Mouse (Mus musculus): Measurements from ENCODE around the gene Ttll7. TPM values are rescaled to one million over a fixed set of nuclear protein-coding genes. Genes with fewer than 3 reads are reported as not detected.

The Ttll7 gene
- polyA plus RNA-seq, 1 experiment, result 0.37 TPM

DNA sequence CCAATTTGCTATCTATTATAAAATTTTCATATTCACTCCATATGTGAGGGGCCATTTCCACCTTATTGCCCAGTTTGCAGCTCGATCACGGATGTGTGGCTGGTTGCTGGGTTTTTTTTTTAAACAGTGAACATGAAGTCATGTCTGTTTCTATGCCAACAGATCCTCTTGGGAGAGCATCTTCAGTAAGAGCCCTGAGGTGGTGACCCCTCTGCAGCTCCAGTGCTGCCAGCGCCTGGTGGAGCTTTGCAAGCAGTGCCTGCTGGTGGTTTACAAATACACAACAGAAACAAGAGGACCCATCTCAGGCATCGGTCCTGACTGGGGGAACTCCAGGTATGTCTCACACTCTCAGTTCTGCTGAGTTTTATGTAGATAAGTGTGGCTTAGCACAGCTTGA, 115.7 kb downstream of the Ttll7 start:
- Histone ChIP-seq H3K4me3 (ENCODE audit: extremely low read depth, insufficient read depth, insufficient read length) (no peak overlapping the region), H3K36me3 (ENCODE audit: control insufficient read depth, insufficient read depth, low read length) (no peaks in the 10 kb centered on the region), H3K27ac (ENCODE audit: insufficient read depth, low read length) (no peak overlapping the region), H3K27me3 (ENCODE audit: control insufficient read depth, insufficient read depth, low read length) (no peaks in the 10 kb centered on the region), H3K4me1 (ENCODE audit: control insufficient read depth, insufficient read depth, insufficient read length) (no peaks in the 10 kb centered on the region)
- 89% methylated on average over 4 of the region's 4 CpGs for WGBS
- TF ChIP-seq CTCF (IDR thresholded peaks at IDR 0.05; ENCODE audit: extremely low read depth, insufficient read depth, insufficient read length, insufficient replicate concordance) (no peak), POLR2A (IDR thresholded peaks at IDR 0.05; ENCODE audit: low read depth, low read length) (no peak)
- DNase-seq (ENCODE audit: low read depth in 1 of 2, low spot score in 2 of 2), result no peak

DNA sequence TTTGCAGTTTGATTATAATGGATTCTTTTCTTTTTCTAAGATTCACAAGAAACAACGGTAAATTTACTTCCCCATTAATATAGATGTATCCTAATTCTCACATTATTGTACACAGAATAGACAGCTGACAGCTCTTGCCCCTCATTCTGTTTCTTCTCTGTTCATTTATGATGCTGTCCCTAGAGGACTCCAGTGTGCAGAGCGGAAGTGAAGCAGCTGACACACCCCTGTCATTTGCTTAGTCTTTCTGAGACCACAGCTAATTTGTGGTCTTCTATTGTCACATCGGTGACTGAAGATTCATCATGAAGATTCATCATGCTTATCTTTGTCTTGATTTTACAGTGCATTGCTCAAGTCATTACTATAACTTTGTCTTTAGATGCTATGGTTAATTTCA, 126.1 kb downstream of the Ttll7 start:
- DNase-seq (ENCODE audit: low read depth in 1 of 2, low spot score in 2 of 2), result no peak
- Histone ChIP-seq H3K36me3 (ENCODE audit: control insufficient read depth, insufficient read depth, low read length) (no peaks in the 10 kb centered on the region), H3K27ac (ENCODE audit: insufficient read depth, low read length) (no peak overlapping the region), H3K4me1 (ENCODE audit: control insufficient read depth, insufficient read depth, insufficient read length) (no peaks in the 10 kb centered on the region), H3K27me3 (ENCODE audit: control insufficient read depth, insufficient read depth, low read length) (no peaks in the 10 kb centered on the region), H3K4me3 (ENCODE audit: extremely low read depth, insufficient read depth, insufficient read length) (no peak overlapping the region)
- 83% methylated on average over 3 of the region's 3 CpGs for WGBS
- TF ChIP-seq CTCF (IDR thresholded peaks at IDR 0.05; ENCODE audit: extremely low read depth, insufficient read depth, insufficient read length, insufficient replicate concordance), result no peak
- TF ChIP-seq POLR2A (IDR thresholded peaks at IDR 0.05; ENCODE audit: low read depth, low read length), result no peak

DNA sequence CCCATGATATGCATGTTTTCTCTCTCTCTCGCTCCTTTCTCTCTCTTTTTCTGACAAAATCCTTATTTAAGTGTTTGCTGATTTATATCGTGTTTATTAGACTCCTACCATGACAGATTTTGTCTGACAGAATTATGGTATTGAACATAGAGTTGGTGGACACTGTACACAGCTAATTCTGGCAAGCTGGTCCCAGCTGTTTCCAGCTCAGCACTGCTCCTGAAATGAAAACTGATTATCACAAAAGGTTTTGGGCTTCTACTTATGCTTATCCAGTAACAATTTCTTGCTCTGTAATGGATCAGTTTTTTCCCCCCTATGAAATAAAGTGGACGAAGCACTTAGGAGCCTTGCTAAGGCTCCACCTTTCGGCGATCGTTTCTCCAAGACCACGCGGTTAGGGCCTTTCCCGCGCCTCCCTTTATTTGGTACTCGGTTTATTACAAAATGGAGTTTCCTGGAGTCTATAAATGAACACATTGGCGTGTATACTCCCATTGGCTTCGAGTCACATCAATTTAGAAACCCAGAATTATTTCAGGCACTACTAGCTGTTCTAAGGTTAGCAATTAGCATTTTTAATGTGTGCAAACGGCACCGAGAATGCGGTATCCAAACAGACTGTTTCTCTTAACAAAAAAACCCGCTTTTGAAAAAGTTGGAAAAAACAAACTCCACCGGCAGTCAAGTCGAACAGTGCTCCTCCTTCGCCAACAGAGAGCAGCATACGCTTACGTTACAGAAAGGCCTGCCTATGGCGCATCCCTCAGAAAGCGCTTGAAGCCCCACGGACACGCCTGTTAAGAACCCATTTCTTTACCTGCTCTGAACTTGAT, 141.9 kb downstream of the Ttll7 start:
- Histone ChIP-seq H3K4me1 (ENCODE audit: control insufficient read depth, insufficient read depth, insufficient read length) (no peaks in the 10 kb centered on the region), H3K27me3 (ENCODE audit: control insufficient read depth, insufficient read depth, low read length) (no peaks in the 10 kb centered on the region), H3K4me3 (ENCODE audit: extremely low read depth, insufficient read depth, insufficient read length) (no peak overlapping the region), H3K27ac (ENCODE audit: insufficient read depth, low read length) (no peak overlapping the region), H3K36me3 (ENCODE audit: control insufficient read depth, insufficient read depth, low read length) (no peaks in the 10 kb centered on the region)
- DNase-seq (ENCODE audit: low read depth in 1 of 2, low spot score in 2 of 2), result no peak
- WGBS, result 45% methylated on average over 26 of the region's 26 CpGs
- no peak for TF ChIP-seq CTCF (IDR thresholded peaks at IDR 0.05; ENCODE audit: extremely low read depth, insufficient read depth, insufficient read length, insufficient replicate concordance)
- TF ChIP-seq POLR2A (IDR thresholded peaks at IDR 0.05; ENCODE audit: low read depth, low read length), result no peak

GRCm38 (mm10) chr3:146994670-146995415, 142.7 kb downstream of the Ttll7 start:
- H3K27me3 ChIP-seq (ENCODE audit: control insufficient read depth, insufficient read depth, low read length), result no peaks in the 10 kb centered on the region
- H3K4me1 ChIP-seq (ENCODE audit: control insufficient read depth, insufficient read depth, insufficient read length), result no peaks in the 10 kb centered on the region
- no peak overlapping the region for H3K27ac ChIP-seq (ENCODE audit: insufficient read depth, low read length)
- no peak for TF ChIP-seq CTCF (IDR thresholded peaks at IDR 0.05; ENCODE audit: extremely low read depth, insufficient read depth, insufficient read length, insufficient replicate concordance)
- TF ChIP-seq POLR2A (IDR thresholded peaks at IDR 0.05; ENCODE audit: low read depth, low read length), result no peak
- H3K36me3 ChIP-seq (ENCODE audit: control insufficient read depth, insufficient read depth, low read length), result no peaks in the 10 kb centered on the region
- no peak overlapping the region for H3K4me3 ChIP-seq (ENCODE audit: extremely low read depth, insufficient read depth, insufficient read length)
- DNase-seq (ENCODE audit: low read depth in 1 of 2, low spot score in 2 of 2), result no peak
- 70% methylated on average over 15 of the region's 15 CpGs for WGBS

DNA sequence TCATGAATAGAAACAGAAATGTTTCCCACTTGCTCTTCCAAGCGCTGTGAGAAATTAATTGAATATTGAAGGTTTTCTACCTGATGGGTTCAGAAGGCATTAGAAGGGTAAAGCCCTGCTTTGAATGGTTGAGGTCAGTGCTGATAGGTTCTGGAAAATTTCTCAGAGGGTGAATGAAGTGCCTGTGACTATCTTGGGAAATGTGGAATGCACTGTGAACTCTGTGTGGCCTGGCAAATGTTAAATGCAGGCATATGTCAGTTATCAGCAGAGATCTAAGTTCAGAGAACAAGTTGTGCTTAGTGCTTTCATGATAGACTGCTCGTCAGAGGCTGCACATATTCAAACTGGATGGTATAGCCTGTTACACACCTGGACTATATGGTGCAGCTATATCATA, 147.0 kb downstream of the Ttll7 start:
- Histone ChIP-seq H3K4me3 (ENCODE audit: extremely low read depth, insufficient read depth, insufficient read length) (no peak overlapping the region), H3K27me3 (ENCODE audit: control insufficient read depth, insufficient read depth, low read length) (no peaks in the 10 kb centered on the region), H3K4me1 (ENCODE audit: control insufficient read depth, insufficient read depth, insufficient read length) (no peaks in the 10 kb centered on the region; the same call in 1 of the 2 replicates), H3K36me3 (ENCODE audit: control insufficient read depth, insufficient read depth, low read length) (no peaks in the 10 kb centered on the region), H3K27ac (ENCODE audit: insufficient read depth, low read length) (no peak overlapping the region)
- 86% methylated on average over 2 of the region's 2 CpGs for WGBS
- DNase-seq (ENCODE audit: low read depth in 1 of 2, low spot score in 2 of 2), result no peak
- TF ChIP-seq POLR2A (IDR thresholded peaks at IDR 0.05; ENCODE audit: low read depth, low read length) (no peak), CTCF (IDR thresholded peaks at IDR 0.05; ENCODE audit: extremely low read depth, insufficient read depth, insufficient read length, insufficient replicate concordance) (no peak)

GRCm38 (mm10) chr3:147000963-147001362, 148.8 kb downstream of the Ttll7 start:
- WGBS, result 24% methylated on average over 3 of the region's 3 CpGs
- no peaks in the 10 kb centered on the region for H3K36me3 ChIP-seq (ENCODE audit: control insufficient read depth, insufficient read depth, low read length)
- no peak for DNase-seq (ENCODE audit: low read depth in 1 of 2, low spot score in 2 of 2)
- no peak overlapping the region for H3K27ac ChIP-seq (ENCODE audit: insufficient read depth, low read length)
- no peaks in the 10 kb centered on the region for H3K27me3 ChIP-seq (ENCODE audit: control insufficient read depth, insufficient read depth, low read length)
- no peak for TF ChIP-seq POLR2A (IDR thresholded peaks at IDR 0.05; ENCODE audit: low read depth, low read length)
- no peaks in the 10 kb centered on the region; the same call in 1 of the 2 replicates for H3K4me1 ChIP-seq (ENCODE audit: control insufficient read depth, insufficient read depth, insufficient read length)
- H3K4me3 ChIP-seq (ENCODE audit: extremely low read depth, insufficient read depth, insufficient read length), result no peak overlapping the region

DNA sequence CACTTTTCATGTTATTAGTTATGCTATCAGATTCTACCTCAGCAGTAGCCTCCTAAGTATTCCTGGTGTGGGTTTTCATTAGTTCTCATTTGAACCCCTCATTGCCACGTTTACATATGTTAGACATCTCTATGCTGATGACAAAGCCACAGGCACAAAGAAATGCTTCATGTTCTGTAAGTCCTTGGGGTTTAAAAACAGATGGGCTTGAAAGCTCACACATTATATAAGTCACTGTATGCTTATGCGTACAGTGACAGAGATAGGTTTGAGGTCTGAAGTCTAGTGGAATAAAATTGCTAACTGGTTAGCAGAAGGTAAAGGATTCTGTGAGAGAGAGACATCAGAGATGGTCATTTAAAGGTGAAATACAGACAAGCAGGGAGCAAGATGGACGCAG, 149.4 kb downstream of the Ttll7 start:
- H3K27me3 ChIP-seq (ENCODE audit: control insufficient read depth, insufficient read depth, low read length), result no peaks in the 10 kb centered on the region
- no peak overlapping the region for H3K27ac ChIP-seq (ENCODE audit: insufficient read depth, low read length)
- no peaks in the 10 kb centered on the region; the same call in 1 of the 2 replicates for H3K4me1 ChIP-seq (ENCODE audit: control insufficient read depth, insufficient read depth, insufficient read length)
- 75% methylated on average over 3 of the region's 3 CpGs for WGBS
- H3K36me3 ChIP-seq (ENCODE audit: control insufficient read depth, insufficient read depth, low read length), result no peaks in the 10 kb centered on the region
- no peak for TF ChIP-seq CTCF (IDR thresholded peaks at IDR 0.05; ENCODE audit: extremely low read depth, insufficient read depth, insufficient read length, insufficient replicate concordance)
- no peak for TF ChIP-seq POLR2A (IDR thresholded peaks at IDR 0.05; ENCODE audit: low read depth, low read length)
- H3K4me3 ChIP-seq (ENCODE audit: extremely low read depth, insufficient read depth, insufficient read length), result no peak overlapping the region
- no peak for DNase-seq (ENCODE audit: low read depth in 1 of 2, low spot score in 2 of 2)
